Mouse (Mus musculus) ovary, postnatal 10 days (tissue): ENCODE data around the gene Gadd45b.

Experiments used
- DNase-seq: peaks from one replicate; pipeline ENCODE4 v3.0.0; 2022; ENCODE audit warnings: low spot score

Gene Gadd45b

DNA sequence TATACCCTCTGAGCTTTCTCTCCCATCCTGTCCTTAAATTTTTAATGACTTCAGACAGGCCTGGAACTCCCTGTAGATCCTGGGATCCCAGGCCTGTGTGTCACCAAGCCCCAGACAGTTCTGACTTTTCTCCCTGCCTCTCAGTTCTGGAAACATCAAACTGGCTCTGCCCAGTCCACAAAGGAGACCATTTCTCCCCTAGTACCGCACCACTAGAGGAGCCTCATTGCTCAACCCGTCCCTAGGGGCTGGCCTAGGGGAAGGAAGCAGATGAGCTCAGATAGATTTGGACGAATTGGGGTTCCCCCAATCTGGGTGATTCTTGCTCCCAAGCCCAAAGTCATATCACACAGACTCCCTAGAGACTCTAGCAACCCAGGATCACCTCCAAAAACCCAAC is 5.4 kb downstream of the Gadd45b start:
- no peak for DNase-seq

- DNase-seq, result no peak
Observed at GRCm38 (mm10) chr10:80935698-80936097, 5.8 kb downstream of the Gadd45b start.

- peak; percentile 61 for DNase-seq
Observed at GRCm38 (mm10) chr10:80936135-80936809, 6.4 kb downstream of the Gadd45b start.

DNA sequence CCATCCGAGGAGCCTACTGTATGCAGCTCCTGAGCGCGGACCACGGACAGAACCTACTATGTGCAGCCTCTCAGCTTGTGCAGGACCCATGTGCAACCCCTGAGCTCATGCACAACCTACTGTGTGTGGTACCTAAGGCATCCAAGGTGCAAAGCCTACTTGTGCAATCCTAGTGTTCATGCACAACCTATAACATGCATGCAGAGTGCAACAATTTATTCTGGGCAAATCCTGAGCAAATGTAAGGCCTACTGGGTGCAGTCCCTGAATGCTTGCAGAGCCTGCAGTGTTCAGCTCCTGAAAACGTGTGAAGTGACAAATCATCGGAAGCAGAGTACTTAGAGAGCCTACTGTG is 6.9 kb downstream of the Gadd45b start:
- DNase-seq, result no peak

DNA sequence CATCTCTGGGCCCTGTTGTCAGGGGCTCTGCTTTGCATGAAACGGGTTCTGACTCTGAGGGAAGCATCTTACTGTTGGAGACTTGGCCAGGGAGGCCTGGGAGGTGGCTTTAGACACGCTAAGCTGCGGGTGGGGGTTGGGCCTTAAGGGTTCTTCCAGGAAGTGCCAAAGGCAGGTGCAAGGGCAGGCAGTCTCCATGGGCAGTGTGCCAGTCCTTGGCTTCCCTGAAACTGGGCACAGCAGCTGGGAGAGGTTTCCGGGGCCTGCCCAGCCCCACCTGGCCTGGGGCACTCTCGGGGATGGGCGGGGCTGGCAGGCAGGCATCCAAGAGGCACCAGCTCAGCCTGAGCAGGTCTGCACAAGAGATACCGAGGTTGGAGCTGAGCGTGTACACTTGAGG is 7.8 kb downstream of the Gadd45b start:
- DNase-seq, result no peak

DNA sequence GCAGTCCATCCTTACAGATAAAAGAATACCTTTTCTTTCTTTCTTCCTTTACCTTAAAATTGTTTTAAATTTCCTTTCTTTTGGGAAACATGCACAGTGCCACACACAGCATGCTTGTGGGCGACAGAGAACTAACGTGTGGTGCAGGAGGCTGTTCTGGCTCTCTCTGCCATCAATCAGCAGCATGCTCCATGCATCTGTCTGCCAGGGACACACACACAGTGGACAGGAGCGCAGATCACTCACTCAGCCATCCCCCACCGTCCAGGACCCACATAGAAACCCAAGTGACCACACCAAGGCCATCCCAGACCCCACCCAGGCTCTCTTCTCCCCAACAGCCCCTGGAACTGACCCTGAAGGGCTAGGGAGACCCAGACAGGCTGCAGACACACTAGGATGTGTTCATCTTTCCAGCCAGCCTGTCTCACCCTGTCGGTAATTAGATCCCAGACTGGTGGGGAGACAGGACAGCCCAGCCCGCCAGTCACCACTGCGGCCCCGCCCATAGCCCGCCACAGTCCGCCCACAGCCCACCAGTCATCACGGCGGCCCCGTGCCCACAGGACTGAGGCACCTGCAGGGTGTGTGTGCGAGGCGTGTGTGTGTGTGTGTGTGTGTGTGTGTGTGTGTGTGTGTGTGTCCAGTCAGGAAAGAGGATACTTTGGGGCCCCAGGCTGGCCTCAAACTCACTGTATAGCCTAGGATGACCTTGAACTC is 9.1 kb downstream of the Gadd45b start:
- DNase-seq, result no peak

- DNase-seq, result no peak
Observed at GRCm38 (mm10) chr10:80939671-80940070, 9.8 kb downstream of the Gadd45b start.

DNA sequence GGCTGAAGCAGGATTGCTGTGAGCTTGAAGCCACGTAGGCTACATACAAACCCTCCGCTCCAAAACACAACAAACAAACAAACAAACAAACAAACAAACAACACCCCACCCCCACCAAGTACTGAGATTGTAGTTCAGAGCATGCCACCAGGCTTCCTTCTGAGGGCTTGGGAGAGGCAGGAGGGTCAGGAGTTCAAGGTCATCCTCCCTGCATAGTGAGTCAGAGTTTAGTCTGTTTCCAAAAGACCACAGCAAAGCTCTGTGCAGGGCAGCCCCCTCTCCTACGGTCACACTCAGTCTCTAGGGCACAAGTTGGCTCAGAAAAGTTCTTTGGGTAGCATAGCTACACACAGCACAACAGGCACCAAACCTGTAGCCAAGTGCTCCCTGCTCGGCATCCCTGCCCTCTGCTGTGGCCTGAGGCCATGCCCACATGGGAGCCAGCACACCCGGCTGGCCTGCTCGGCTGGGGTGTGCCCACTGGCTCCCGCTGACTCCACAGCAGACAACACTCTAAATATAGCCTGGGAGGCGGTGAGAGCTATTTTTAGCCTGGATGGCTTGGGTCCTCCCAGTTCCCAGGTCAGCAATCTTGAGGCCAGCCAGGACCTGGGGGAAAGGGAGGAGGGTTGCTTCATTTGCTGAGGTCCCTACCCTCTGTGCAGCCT is 10.6 kb downstream of the Gadd45b start:
- DNase-seq, result no peak

DNA sequence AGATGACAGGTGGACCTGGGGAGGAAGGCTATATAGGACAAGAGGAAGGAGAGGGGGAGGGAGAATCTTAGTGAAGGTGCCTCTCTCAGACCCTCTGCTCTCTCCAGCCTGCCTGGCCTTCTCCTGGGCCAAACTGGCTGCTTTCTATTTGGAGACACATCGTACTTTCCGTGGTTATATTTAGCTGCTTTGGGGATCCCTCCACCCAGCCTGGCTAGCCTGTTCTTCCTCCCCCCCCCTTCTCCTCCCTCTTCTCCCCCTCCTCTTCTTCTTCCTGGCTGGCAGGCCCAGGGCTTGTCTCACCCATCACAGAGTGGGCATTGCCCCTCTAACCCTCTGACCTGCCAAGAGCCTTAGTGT is 11.1 kb downstream of the Gadd45b start:
- DNase-seq, result no peak

GRCm38 (mm10) chr10:80942919-80943318 is 13.0 kb downstream of the Gadd45b start:
- no peak for DNase-seq

- no peak for DNase-seq
Observed at GRCm38 (mm10) chr10:80943701-80944100, 13.8 kb downstream of the Gadd45b start.

DNA sequence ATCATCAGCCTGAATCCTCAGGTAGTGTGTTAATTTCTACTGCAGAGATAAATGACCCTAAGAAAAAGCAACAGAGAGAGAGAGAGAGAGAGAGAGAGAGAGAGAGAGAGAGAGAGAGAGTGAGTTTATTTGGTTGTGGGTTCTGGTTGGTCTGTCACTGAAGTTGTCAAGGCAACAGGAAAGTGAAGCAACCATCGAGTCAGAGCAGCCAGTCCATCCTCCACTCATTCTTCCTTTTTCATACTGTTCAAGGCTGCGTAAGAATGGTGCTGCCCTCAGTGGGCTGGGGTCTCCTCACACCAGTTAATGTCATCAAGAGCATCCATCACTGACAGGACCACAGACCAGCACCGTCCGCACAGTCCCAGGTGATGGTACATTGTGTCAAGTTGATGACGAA is 14.4 kb downstream of the Gadd45b start:
- no peak for DNase-seq

GRCm38 (mm10) chr10:80946684-80947437 is 17.0 kb downstream of the Gadd45b start:
- no peak for DNase-seq

DNA sequence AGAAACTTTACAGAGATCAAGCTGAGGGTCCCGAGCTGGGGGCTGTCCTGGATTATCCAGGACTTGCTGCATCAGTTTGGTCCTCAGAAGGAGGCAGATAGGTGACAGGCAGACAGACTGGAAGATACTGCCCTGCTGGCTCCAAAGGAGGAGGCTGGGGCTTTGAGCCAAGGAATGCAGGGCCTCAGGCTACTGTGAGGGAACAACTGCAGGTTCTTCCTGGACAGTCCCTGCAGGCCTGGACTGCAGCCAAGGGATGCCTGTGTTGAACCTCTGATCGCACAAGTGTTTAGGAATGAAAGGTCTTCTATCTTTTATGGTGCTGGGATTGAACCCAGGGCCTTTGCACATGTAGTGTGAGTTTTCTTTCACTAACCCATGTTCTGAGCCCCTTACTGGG is 17.9 kb downstream of the Gadd45b start:
- no peak for DNase-seq

DNA sequence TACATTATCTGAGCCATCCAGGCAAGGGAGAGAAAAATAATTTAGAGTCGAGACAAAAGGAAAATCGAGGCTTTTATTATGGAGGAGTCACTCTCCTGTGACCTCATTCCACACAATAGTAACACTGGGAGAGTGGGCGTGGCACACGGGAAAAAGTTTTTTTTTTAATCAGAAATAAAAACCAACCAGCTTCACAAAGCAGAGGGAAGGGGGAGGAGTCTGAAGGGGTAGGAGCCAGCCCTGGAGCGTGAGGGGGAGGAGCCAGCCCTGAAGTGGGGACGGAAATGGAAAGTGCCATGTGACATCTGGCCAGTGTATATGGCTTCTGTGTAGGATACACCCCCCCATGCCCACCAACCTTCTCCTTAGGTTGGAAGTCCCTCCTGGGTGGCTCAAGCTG is 18.7 kb downstream of the Gadd45b start:
- no peak for DNase-seq

GRCm38 (mm10) chr10:80949081-80949480 is 19.2 kb downstream of the Gadd45b start:
- no peak for DNase-seq

GRCm38 (mm10) chr10:80950314-80950713 is 20.4 kb downstream of the Gadd45b start:
- no peak for DNase-seq

DNA sequence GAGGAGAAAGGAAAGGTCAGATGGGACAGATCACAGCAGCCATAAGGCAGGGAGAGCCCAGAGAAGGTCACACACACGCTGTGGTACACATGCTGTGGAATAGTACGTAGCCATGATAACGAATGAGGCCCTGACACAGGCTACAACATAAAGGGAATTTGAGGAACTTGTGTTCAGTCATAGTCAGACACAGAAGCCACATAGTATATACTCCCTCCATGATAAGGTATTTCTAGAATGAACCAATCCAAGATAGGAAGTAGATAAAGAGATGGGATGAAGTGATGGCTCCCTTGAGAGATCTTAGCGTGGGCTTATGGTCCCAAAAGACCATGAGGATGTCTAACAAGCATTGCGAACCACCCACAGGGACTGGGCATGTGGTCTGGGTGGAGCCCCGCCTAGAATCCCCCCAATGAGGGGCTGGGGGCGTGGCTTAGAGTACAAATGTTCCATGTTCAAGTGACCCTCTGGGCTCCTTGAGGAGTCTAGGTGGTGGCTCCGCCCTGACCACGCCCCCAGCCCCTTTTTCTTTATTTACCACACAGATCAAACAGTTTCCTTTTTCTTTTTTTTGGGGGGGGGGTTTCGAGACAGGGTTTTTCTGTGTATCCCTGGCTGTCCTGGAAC is 22.0 kb downstream of the Gadd45b start:
- no peak for DNase-seq

DNA sequence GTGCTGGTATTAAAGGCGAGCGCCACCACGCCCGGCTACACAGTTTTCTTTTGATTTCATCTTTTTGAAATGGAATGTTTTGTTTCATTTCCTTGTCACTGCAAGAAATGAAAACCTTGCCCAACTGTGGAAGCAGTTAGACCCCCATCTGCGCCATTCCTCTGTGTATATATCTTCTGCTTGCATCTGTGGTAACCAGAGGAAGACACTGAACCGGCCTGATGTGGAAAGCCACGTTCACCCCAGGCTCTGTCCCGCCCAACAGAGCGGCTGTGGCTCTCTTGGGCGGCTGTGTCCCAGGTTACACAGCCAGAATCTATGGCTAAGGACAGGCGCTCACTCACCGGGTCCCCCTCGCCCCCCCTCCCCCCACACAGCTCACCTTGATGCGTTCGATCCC is 22.6 kb downstream of the Gadd45b start:
- DNase-seq, result no peak

DNA sequence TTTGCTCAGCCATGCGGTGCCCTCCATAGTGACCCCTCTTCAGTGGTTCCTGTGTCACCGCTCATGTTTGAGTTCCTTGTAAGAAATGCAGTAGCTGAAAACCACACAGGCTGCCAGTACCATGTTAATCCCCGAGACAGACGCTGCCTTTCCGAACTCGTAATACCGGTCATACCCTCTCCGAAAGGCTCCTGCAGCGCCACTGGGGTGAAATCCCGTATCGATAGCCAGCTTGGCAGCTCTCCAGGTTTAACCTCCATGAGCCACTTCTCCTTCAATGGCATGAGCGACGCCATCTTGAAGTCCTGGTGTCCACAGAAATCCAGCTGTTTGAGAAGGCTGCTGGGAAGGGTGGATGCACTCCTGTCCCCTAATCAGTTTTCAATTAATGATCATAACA is 24.5 kb downstream of the Gadd45b start:
- DNase-seq, result no peak

DNA sequence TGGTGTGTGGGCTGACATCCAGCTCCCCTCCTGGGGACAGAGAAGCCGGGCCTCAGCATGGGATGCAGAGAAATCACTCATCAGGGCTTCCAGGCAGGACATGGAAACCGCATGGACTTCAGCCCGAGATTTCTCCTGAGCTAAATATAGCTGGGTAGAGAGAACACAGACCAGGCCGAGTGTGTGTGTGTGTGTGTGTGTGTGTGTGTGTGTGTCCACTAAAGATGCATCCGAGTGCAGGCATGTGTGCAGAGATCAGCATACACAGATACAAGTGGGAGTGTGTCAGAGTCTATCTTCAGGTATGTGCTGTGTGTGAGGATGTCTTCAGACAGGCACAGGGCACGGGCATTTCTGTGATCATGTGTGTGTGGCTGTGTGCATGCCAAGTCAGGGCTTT is 25.0 kb downstream of the Gadd45b start:
- no peak for DNase-seq

- DNase-seq, result no peak
Observed at GRCm38 (mm10) chr10:80955536-80955935, 25.7 kb downstream of the Gadd45b start.
